Mouse (Mus musculus) midbrain, embryonic 12.5 days (tissue): ENCODE measurements around the gene Trim7. TPM values are rescaled to one million over a fixed set of nuclear protein-coding genes. Genes with fewer than 3 reads are reported as not detected.

Source experiments
- ATAC-seq: fragments of 200-750 bp; cut with Nextera tagmentation; 2 replicates; pipeline ENCODE4 v1.8.0; 2017; ENCODE audit warnings: low read depth, moderate TSS enrichment, moderate library complexity; ENCODE audit not compliant: low FRiP score
- H3K27ac ChIP-seq: fragments of 300-500 bp; sonication (generic); replicated peaks from 2 replicates; pipeline ENCODE4 v1.5.1; 2016; ENCODE audit warnings: mild to moderate bottlenecking
- H3K27me3 ChIP-seq: fragments of 300-500 bp; sonication (generic); 2 replicates; pipeline ENCODE4 v1.6.1; 2016; ENCODE audit warnings: mild to moderate bottlenecking
- H3K36me3 ChIP-seq: fragments of 300-500 bp; sonication (generic); 2 replicates; pipeline ENCODE4 v1.6.1; 2016
- H3K4me1 ChIP-seq: fragments of 300-500 bp; sonication (generic); 2 replicates; pipeline ENCODE4 v1.6.1; 2016
- H3K4me2 ChIP-seq: fragments of 300-500 bp; sonication (generic); replicated peaks from 2 replicates; pipeline ENCODE4 v1.6.1; 2016; ENCODE audit warnings: mild to moderate bottlenecking, moderate library complexity
- H3K4me3 ChIP-seq: fragments of 300-500 bp; sonication (generic); 2 replicates; pipeline ENCODE4 v1.5.1; 2016; ENCODE audit warnings: mild to moderate bottlenecking
- H3K9ac ChIP-seq: fragments of 300-500 bp; sonication (generic); replicated peaks from 2 replicates; pipeline ENCODE4 v1.6.1; 2016; ENCODE audit warnings: mild to moderate bottlenecking, moderate library complexity
- H3K9me3 ChIP-seq: fragments of 300-500 bp; sonication (generic); 2 replicates; pipeline ENCODE4 v1.6.1; 2016; ENCODE audit warnings: mild to moderate bottlenecking
- WGBS: fragments of 180-500 bp; shearing (Covaris S2); methylation state at CpG from one replicate; pipeline ENCODE4 v1.1.7; 2016; 5-methylcytosine and 5-hydroxymethylcytosine counted together
- polyA plus RNA-seq: library from polyadenylated mRNA; unstranded; fragments of >200 nt; fragmentation: Nextera tagmentation; extraction: Ambion mirVana; gene quantifications from 2 replicates; pipeline ENCODE4 v1.2.1, GENCODE M21; 2016

The Trim7 gene
- polyA plus RNA-seq, 1 experiment from 2014 or later: 1.4 TPM

DNA sequence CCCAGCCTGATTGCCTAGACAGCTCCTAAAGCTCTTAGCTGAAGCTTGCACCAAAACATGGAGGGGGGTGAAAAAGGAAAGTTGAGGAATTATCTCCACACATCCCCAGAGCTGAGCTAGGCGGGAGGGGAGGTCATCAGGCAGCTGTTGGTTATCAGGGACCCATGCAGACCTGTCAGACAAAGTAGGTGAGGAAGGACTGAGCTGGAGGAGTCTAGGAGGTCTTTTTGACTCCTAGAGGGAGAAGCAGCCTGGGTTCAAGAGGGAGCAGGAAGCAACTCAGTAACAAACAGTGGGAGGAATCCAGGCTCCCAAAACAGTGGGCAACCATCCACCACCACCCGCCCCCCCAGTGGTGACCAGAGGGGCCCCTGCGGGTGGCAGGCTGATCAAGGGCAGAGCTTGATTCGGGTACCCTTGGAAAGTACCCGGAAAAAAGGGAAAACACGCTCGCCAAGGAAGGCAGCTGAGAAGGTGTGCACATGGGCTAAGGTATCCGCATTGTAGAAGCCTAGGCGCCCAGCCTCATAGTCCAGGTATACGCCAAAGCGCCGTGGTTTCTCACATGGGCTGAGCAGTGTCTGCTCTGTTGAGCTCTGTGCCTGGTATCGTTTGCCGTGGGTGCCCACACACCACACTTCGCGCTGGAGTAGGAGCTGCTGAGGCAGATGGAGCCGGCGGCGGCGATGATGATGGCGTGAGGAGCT, 18.9 kb upstream of the Trim7 start:
- peak; percentile 46; the same call in 1 of the 2 replicates for ATAC-seq
- Histone ChIP-seq H3K4me3 (no peak overlapping the region), H3K27me3 (no peaks in the 10 kb centered on the region), H3K9me3 (no peaks in the 10 kb centered on the region), H3K27ac (0 out of 2 replicates have a peak overlapping the region, but pooled peaks have one; percentile 25), H3K9ac (no peak overlapping the region), H3K4me2 (no peak overlapping the region), H3K4me1 (peaks cover 6% of the 10 kb centered on the region), H3K36me3 (peaks cover 98% of the 10 kb centered on the region)
- WGBS: 66% methylated on average over 21 of the region's 21 CpGs

- Histone ChIP-seq H3K4me3 (no peak overlapping the region), H3K9me3 (no peaks in the 10 kb centered on the region), H3K36me3 (peaks cover 98% of the 10 kb centered on the region)
Measured at GRCm38 (mm10) chr11:48807563-48808303, 18.2 kb upstream of the Trim7 start.

GRCm38 (mm10) chr11:48808304-48808646, 17.7 kb upstream of the Trim7 start:
- ATAC-seq: no peak
- Histone ChIP-seq H3K36me3 (peaks cover 97% of the 10 kb centered on the region), H3K4me2 (no peak overlapping the region), H3K4me3 (no peak overlapping the region), H3K9me3 (no peaks in the 10 kb centered on the region), H3K9ac (no peak overlapping the region), H3K27me3 (no peaks in the 10 kb centered on the region), H3K4me1 (no peaks in the 10 kb centered on the region), H3K27ac (no peak overlapping the region)

More at GRCm38 (mm10) chr11:48807563-48808303, 18.2 kb upstream of the Trim7 start:
- peak; percentile 38; the same call in 1 of the 2 replicates for ATAC-seq
- WGBS: 73% methylated on average over 14 of the region's 14 CpGs
- Histone ChIP-seq H3K27me3 (no peaks in the 10 kb centered on the region), H3K9ac (no peak overlapping the region), H3K27ac (0 out of 2 replicates have a peak overlapping the region, but pooled peaks have one; percentile 25), H3K4me2 (no peak overlapping the region), H3K4me1 (no peaks in the 10 kb centered on the region; the same call in 1 of the 2 replicates)

GRCm38 (mm10) chr11:48808737-48809433, 17.1 kb upstream of the Trim7 start:
- peak overlapping the region; percentile 36; the same call in 1 of the 2 replicates for H3K27ac ChIP-seq
- WGBS: 71% methylated on average over 16 of the region's 16 CpGs

DNA sequence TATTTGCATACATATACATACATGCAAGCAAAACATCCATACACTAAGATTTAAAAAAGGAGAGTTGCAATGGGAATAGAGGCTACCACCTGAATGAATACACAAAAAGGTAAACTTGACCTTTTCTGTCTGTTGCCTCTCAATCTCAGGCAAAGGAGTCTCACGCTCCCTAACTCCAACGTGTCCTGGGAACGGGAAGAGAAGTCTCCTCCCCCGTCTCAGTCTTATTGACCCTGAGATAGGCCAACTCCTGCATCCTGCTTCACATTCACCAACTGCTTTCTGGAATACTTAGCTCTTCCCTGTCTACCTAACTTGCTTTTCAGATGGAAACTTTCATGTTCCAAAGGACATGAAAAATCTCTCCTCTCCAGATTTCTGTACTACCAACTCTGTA, 16.5 kb upstream of the Trim7 start:
- H3K9ac ChIP-seq: no peak overlapping the region
- H3K27me3 ChIP-seq: no peaks in the 10 kb centered on the region
- no peak overlapping the region for H3K4me2 ChIP-seq
- peaks cover 88% of the 10 kb centered on the region for H3K36me3 ChIP-seq
- no peak for ATAC-seq
- 69% methylated on average over 4 of the region's 4 CpGs for WGBS
- no peaks in the 10 kb centered on the region for H3K9me3 ChIP-seq
- no peak overlapping the region for H3K4me3 ChIP-seq
- H3K4me1 ChIP-seq: peaks cover 4% of the 10 kb centered on the region; the same call in 1 of the 2 replicates
- 0 out of 2 replicates have a peak overlapping the region, but pooled peaks have one; percentile 36 for H3K27ac ChIP-seq

More at GRCm38 (mm10) chr11:48808737-48809433, 17.1 kb upstream of the Trim7 start:
- Histone ChIP-seq H3K27me3 (no peaks in the 10 kb centered on the region), H3K36me3 (peaks cover 94% of the 10 kb centered on the region), H3K9ac (no peak overlapping the region), H3K9me3 (no peaks in the 10 kb centered on the region), H3K4me1 (no peaks in the 10 kb centered on the region), H3K4me3 (no peak overlapping the region), H3K4me2 (no peak overlapping the region)
- ATAC-seq: no peak

DNA sequence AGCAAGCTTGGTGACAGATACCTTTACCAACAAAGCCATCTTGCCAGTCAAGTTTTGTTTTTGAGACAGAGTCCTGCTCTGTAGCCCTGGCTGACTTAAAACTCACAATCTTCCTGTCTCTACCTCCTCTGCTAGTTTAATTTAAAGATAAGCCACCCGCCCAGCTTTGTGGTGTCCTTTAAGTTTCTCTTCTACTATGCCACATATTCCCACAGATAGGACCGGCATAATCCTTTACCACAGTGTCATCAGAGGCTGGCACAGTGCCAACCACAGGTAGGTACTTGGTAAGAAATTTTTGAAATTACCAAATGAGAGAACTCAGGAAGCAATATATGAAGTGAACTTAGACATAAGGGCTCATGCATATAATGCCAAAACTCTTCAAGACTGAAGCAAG, 15.8 kb upstream of the Trim7 start:
- no peak for ATAC-seq
- Histone ChIP-seq H3K4me3 (no peak overlapping the region), H3K27me3 (no peaks in the 10 kb centered on the region), H3K36me3 (peaks cover 82% of the 10 kb centered on the region), H3K9me3 (no peaks in the 10 kb centered on the region), H3K4me1 (peaks cover 11% of the 10 kb centered on the region), H3K27ac (no peak overlapping the region), H3K4me2 (no peak overlapping the region), H3K9ac (no peak overlapping the region)
- 92% methylated on average over 2 of the region's 2 CpGs for WGBS

DNA sequence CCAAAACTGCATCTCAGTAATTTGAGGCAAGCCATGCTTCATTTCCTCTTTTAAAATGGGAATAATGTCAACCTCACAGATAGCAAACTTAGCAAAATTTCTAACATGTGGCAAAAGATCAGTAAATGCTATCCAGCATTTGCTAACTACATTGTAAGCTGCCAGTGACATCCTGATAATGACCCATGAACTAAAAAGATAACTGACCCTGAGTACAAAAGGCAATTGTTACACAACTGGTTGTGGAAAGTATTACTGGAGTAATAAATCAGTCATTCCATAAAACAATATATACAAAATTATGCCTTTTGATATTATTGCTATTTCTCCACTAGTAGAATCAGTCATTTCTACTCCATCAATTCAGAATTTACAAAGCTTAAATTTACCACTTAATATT, 12.2 kb upstream of the Trim7 start:
- Histone ChIP-seq H3K9me3 (no peaks in the 10 kb centered on the region), H3K4me3 (no peak overlapping the region), H3K4me1 (peaks cover 23% of the 10 kb centered on the region), H3K9ac (no peak overlapping the region), H3K4me2 (no peak overlapping the region), H3K27me3 (no peaks in the 10 kb centered on the region), H3K36me3 (peaks cover 46% of the 10 kb centered on the region), H3K27ac (no peak overlapping the region)
- no peak for ATAC-seq

- no peak for ATAC-seq
- 83% methylated on average over 16 of the region's 16 CpGs for WGBS
Measured at GRCm38 (mm10) chr11:48815851-48816250, 10.1 kb upstream of the Trim7 start.

DNA sequence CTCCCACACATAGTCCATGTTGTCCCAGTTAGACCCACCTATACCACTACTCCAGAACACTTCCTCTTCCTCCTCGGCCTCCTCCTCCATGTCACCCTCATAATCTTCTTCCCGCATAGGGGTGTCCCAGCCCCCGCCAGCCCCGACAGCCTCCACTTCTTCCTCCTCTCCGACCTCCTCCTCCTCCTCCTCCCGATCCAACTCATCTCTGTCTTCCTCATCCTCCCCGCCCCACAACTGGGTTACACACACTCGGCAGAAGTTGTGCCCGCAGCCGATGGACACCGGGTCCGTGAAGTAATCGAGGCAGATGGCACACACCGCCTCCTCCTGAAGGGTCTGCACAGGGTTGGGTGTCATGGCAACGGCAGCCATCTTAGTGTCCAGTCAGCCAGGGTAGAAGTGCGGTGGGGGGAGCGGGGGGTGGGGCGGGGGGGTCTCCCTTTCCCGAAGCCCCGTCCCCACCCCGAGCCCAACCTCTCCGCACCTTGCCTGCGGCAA, 9.6 kb upstream of the Trim7 start:
- H3K4me1 ChIP-seq: peaks cover 23% of the 10 kb centered on the region
- no peaks in the 10 kb centered on the region for H3K9me3 ChIP-seq
- 5% methylated on average over 16 of the region's 23 CpGs for WGBS

More at GRCm38 (mm10) chr11:48815851-48816250, 10.1 kb upstream of the Trim7 start:
- peaks cover 26% of the 10 kb centered on the region for H3K36me3 ChIP-seq
- peaks cover 23% of the 10 kb centered on the region for H3K4me1 ChIP-seq
- peak overlapping the region; percentile 88 for H3K4me3 ChIP-seq
- H3K27ac ChIP-seq: peak overlapping the region; percentile 94
- no peaks in the 10 kb centered on the region for H3K9me3 ChIP-seq
- H3K27me3 ChIP-seq: no peaks in the 10 kb centered on the region
- peak overlapping the region; percentile 81 for H3K4me2 ChIP-seq
- peak overlapping the region; percentile 84 for H3K9ac ChIP-seq

DNA sequence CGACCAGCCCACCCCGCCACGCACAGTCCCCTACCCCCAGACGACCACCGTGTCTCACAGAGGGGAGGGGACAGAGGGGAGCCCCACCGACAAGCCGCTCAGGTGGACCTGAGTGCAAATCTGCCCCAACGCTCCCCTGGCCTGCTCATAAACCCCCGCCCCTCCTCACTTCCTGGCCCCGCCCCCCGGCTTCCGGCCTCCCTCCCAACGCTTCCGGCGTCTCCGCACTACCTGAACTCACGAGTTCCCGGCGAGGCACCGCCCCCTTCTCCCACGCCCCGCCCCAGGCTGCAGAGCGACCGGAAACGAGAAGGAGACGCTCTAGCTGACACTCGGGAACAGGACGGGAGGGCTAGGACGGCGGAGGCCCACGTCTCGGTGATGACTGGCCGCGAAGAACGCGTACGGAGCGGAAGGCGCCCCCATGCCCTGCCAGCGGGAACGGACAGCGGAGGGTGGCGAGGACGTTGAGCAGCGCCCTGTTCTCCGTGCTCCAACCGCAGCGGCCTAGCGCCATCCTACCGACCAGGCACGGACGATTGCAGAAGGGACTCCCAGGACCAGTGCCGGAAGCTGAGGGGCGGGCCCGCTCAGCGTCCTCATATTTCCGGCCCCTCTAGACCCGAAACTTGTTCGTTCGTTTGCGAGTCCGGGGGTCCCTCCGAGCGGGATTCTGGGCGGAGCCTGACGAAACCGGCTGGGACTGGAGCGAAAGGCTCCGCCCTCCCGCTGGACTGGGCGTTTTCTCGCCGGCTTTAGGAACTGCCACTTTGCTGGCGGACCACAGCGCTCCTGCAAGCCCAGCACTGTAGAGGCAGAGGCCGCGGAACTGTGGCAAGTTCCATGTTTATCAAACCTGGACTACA, 8.9 kb upstream of the Trim7 start, which contains the start of gene Trim41:
Gene Trim41 (minus strand): TSS at position 554 of the 866 bp plus-strand sequence.
- Histone ChIP-seq H3K36me3 (peaks cover 14% of the 10 kb centered on the region), H3K27ac (peak within 1 kb of the TSS; percentile 94), H3K4me1 (peaks cover 23% of the 10 kb centered on the region), H3K9me3 (no peaks in the 10 kb centered on the region), H3K27me3 (no peaks in the 10 kb centered on the region), H3K9ac (peak within 1 kb of the TSS; percentile 84), H3K4me3 (peak within 1 kb of the TSS; percentile 88), H3K4me2 (peak within 1 kb of the TSS; percentile 81)
- WGBS: under 1% methylated on average over 77 of the region's 77 CpGs
- peak; percentile 97 for ATAC-seq

More for the DNA sequence above, 9.6 kb upstream of the Trim7 start:
- Histone ChIP-seq H3K27ac (peak overlapping the region; percentile 94), H3K9ac (peak overlapping the region; percentile 84), H3K27me3 (no peaks in the 10 kb centered on the region), H3K36me3 (peaks cover 21% of the 10 kb centered on the region), H3K4me3 (peak overlapping the region; percentile 88), H3K4me2 (peak overlapping the region; percentile 81)
- peak; percentile 67 for ATAC-seq

- peak; percentile 2; the same call in 1 of the 2 replicates for ATAC-seq
- H3K4me3 ChIP-seq: peak overlapping the region; percentile 88
- H3K36me3 ChIP-seq: 0 out of 2 replicates have a peak, but pooled peaks cover 7% of the 10 kb centered on the region
- peak overlapping the region; percentile 46 for H3K9ac ChIP-seq
- peak overlapping the region; percentile 81 for H3K4me2 ChIP-seq
- no peaks in the 10 kb centered on the region for H3K9me3 ChIP-seq
- H3K27ac ChIP-seq: peak overlapping the region; percentile 94
- H3K27me3 ChIP-seq: peaks cover 6% of the 10 kb centered on the region
- peaks cover 23% of the 10 kb centered on the region for H3K4me1 ChIP-seq
- 9% methylated on average over 9 of the region's 9 CpGs for WGBS
Measured at GRCm38 (mm10) chr11:48817794-48818193, 8.1 kb upstream of the Trim7 start.
